Mouse (Mus musculus): ENCODE results near the gene Pigc.
A peak's percentile ranks its signal among the peaks of the same experiment; 100 is the strongest.

Pigc gene

GRCm38 (mm10) chr1:161976255-161977182 is 7.5 kb downstream of the Pigc start:
- peak; percentile 92 for DNase-seq (ENCODE audit: low read depth)

- no peak for DNase-seq (ENCODE audit: low read depth)
These were observed 8.3 kb downstream of the Pigc start for GRCm38 (mm10) chr1:161977331-161977730.

- no peak for DNase-seq (ENCODE audit: low read depth)
These were observed 9.3 kb downstream of the Pigc start for GRCm38 (mm10) chr1:161978173-161978700.

- no peak for DNase-seq (ENCODE audit: low read depth)
These were observed 10.6 kb downstream of the Pigc start, which contains the start of gene 4930558K02Rik for GRCm38 (mm10) chr1:161979536-161979935. TSS of gene 4930558K02Rik (minus strand) at chr1:161979636.

DNA sequence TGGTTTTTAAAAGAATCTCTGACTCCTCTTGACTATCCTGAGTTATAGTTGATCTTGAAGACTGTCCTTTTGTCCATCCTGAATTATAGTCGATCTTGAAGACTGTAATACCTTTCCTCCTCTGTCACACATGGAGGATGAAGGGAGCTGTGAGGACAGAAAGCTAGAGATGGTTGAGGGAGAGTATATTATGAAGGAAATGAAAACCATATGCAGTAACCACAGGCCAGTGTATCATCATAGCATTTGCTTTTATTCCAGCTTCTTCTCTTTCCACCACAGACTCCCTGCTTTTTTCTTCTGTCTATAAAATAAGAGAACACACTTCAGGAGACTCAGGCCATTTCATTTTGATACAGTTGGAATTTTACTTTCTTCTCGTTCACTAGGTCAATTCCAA is 11.1 kb downstream of the Pigc start:
- DNase-seq (ENCODE audit: low read depth) = no peak

DNA sequence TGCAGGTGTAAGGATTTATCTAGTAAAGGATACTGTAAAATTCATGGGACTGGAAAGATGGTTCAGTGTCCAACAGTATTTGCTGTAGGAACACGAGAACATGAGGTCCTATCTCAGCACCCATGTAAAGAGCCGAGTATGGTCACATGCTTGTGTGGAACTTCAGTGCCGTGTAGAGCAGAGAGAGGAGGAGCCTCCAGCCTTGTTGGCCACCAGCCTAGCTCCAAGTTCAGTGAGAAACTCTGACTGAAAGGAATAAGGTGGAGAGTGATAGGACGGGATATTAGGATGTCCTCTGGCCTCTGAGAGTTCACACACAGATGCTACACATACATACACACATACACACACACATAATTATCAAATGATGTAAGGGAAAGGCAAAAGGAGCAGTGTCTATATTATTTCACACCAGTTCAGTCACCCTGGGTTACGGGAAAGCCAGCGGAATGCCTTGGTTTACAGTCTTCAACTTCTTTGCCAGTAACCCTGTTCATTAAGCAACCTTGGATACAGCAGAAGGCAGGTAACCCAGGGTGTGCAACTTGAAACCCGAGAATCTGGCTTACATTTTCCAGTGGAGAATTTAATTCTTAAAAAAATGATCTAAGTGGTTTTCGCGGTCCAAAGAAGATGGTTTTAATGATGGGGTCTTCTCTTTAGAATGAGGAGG is 11.8 kb downstream of the Pigc start:
- DNase-seq (ENCODE audit: low read depth) = no peak

DNA sequence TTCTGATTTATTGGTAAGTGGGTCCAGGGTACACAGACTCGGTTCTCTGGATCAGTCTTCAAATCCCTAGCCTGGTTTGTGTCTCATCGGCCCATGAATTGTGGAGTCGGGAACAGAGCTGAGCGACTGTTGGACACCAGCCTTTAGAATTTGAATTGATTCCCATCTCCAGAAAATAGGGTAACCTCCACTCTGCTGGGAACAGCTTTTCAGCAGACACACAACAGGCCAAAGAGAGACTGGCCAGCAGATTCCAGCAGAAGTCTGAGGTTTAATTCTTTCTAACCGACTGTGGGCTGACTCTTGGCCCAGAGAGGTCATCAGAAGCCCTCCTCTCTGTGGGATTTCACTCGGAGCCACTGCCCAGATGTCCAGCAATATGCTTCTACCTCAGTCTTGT is 14.5 kb downstream of the Pigc start:
- DNase-seq (ENCODE audit: low read depth) = no peak

- DNase-seq (ENCODE audit: low read depth) = no peak
These were observed 15.1 kb downstream of the Pigc start for GRCm38 (mm10) chr1:161983979-161984566.

DNA sequence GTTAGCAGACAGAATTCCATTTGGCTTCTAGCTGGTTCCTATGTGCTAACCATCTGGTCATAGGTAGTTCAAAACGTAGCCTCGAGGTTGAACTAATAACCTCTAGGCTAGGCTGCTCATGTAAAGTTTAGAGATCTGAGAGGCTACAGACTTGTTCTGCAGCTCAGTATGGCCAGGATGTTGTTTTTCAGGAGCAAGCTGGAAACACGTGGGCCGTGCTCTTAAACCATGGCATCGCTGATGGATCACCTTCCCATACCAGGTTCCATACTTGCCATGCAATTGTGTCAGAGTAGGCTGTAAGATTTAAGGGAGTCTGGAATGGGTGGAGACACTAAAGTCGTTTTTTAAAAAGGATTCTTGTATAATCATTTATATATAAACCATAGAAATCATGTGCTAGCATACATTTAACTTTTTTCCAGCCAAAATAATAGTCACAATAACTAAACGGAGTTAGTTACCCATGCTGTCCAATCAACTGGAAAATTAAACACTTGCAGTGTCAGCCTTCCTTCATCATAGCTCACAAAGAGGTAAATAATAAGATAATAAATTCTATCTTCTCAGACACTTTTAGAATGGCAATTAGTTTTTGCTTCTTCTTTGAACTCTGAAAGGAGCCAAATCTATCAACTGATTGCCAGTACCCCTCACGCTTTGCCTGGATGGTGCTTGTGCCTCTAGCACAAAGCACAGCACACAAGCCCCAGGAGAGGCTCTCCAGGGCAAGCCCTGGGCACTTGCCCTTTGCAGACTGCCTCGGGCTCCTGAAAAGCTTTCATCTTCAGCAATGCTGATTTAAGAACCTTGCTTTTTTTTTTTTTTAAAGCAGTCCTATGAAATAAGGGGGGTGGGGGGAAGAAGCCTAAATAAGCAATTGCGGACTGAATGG is 21.9 kb downstream of the Pigc start:
- DNase-seq (ENCODE audit: low read depth) = no peak

DNA sequence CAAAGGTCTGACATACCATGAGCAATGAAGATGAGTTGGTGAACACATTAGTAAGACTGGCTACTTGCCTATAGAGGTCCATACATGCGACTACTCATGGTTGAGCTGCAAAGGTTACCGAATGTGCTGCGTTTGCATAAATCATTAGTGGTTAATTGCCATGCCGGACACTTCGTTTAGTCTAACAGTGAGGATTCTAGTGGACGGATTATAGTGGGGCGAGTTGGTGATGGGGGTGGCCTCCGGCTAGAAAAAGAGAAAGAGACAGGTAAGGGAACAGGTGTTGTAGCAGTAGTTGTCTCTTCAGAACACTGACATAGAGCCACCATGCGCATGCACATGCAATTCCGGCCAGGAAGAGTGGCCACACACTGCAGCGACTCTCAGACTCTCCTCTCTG is 22.9 kb downstream of the Pigc start:
- no peak for DNase-seq (ENCODE audit: low read depth)

DNA sequence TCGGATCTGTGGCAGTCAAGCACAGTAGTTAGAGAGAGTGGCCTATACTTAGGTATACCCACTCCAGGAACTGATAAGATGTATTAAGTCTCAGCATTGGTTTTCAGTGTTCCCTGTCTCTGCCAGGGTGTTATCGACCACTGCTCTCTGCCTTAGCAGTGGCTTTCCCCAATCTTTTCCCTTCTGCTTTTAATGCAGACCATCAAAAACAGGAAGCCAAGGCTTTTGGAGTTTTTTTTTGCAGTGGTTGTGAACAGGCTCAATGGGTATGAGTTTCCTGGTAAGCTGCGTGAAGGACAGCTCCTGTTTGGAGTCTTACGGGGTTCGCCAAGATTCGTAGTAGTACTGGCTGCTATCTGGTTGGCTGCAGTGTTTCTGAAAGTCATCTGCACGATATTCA is 23.4 kb downstream of the Pigc start:
- DNase-seq (ENCODE audit: low read depth) = no peak

- DNase-seq (ENCODE audit: low read depth) = no peak
These were observed 29.8 kb downstream of the Pigc start for GRCm38 (mm10) chr1:161998781-161999180.

GRCm38 (mm10) chr1:161999338-161999737 is 30.4 kb downstream of the Pigc start:
- no peak for DNase-seq (ENCODE audit: low read depth)

DNA sequence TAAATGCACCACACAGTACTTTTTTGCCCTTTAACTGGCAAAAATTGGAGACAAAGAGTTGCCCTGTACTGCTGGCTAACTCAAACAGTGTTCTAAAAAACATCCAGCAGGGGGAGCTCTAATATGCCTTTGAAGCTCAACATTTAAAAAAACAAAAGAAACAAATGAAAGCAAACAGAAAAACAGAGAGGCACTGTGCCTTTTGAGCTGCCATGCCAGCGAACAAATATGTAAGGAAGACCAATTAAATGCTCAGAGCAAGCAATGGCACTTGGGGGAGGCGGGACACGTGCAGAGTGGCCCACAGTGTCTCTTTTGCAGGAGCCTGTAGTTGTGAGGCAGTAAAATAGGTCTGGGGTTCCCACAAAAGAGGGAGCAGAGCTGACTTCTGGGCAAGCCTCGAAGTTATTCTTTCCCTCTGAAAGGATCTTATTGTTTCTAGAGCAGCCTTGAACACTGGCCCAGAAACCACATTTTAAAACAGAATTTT is 30.9 kb downstream of the Pigc start:
- DNase-seq (ENCODE audit: low read depth) = peak; percentile 66

- no peak for DNase-seq (ENCODE audit: low read depth)
These were observed 32.3 kb downstream of the Pigc start for GRCm38 (mm10) chr1:162001328-162001727.

DNA sequence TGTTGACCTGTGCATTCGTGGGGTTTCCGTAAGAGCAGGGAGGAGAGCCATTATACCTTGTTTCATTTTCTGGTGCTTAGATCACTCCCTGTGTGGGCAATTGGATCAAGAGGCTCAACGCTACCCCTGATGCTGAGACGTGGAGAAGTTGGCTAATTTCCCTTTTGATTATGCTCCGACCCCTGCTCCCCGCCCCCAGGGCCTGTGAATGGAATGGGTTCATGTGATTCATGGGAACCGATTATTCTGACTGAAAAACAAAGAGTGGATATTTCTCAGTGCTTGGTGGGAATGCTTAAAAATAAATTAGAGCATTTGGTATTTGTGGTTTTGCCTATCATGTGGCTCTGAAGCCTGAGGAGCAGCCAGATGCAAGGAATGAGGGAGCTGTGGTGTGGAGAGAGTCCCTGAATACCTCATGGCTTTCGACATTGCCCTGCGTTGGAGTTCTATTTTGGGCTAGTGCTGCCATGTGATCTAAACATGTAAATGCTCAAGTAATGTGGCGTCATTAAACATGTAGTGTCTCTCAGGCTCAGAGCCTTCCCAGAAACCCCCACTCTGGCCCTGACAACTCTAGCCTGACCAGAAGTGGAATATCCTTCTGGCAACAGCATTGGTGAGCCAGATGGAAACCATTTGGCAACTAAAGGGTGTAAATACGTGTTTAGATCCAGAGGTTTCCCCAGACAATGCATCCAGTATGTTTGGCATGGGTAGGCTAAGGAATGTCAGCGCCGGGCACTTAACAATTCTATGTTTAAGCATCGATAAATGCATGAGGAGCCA is 34.9 kb downstream of the Pigc start:
- DNase-seq (ENCODE audit: low read depth) = no peak

DNA sequence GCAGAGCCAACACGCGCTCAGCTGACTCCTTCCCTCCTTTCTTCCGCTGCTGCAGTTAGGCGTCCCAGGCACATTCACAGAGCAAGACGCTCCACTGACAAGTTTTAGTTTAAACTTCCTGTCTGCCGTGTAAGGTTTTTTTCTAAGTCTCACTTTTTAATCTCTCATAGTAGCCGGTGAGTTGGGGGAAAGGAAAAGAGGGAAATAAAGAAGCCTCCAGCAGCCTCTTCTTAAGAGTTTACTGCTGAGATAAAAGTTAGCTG is 35.5 kb downstream of the Pigc start:
- no peak for DNase-seq (ENCODE audit: low read depth)

DNA sequence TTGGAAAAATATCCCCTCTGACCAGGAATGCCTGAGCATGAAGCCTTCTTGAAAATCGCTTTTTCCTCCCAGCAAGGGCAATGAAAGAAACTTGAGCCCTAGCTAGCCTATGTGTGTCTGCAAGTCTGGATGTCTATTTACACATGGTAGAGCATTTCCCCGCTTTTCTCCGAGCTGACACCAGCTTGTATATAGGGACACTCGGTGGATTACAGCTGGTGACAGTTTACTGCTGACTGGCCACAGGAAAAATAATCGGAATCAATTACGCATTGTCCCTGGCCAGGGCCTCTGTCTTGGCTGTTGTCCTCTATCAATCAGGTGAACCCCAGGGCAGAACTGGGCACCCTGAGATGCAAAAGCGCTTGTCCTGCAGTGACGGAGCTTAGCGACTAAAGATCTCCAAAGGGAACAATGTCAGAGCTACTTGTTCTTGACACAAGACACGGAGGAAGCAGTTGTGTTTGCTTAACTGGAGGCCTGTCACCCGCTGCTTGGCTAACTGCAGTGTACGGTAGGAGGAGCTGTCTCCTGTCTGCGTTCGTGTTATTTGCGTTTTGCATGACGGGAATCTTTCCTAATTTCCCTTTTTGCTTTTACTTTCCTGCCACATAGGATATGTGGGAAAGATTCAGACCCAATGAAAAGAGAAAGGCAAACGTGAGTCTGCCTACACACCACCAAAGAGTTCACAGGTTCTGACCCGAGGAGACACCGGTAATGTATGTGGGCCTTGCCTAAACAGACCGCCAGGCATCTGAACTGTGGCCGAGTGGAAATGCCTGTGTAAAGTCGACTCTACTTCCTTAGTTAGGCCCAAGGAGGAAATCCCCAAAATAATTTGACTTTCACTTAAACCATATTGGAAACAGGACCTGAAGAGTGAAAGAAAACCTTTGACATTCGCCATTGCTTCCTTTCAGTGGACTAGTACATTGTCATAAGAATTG is 36.1 kb downstream of the Pigc start:
- DNase-seq (ENCODE audit: low read depth) = no peak

DNA sequence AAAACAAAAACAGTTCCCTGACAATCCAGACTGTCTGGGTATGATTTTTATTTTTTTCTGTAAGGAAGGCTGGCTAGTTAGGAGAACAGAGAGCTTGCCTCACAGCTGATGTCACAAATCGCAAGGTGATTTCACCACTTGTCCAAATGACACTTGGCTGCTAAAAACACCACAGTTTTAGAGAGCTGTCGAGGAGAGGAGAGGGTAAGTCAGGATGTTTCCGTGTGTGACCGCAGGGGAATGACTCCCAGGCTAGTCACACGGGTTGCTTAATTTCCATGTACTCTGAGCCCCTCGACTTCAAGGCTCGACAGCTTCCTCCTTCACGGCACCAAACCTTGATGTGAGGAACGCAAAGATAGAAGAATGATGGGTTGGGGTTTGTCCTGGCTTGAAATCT is 37.1 kb downstream of the Pigc start:
- DNase-seq (ENCODE audit: low read depth) = no peak

DNA sequence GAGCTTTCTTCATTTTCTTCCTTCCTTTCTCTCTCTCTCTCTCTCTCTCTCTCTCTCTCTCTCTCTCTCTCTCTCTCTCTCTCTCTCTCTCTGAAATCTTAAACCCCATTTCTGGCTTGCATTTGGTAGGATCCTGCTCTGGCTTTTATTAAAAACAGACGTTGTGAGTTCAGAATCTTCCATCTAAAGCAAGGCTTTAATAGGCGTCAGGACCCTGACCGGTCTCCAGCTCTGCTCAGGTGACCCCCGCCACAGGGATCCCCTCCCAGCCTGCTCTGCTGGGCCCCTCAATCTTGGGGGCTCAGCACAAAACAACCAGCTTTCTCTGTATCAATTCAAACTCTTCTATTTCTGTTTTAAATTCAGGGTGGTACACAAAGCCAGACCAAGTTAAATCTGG is 39.2 kb downstream of the Pigc start:
- DNase-seq (ENCODE audit: low read depth) = no peak
